Mouse (Mus musculus) central nervous system, embryonic 11.5 days (tissue): ENCODE results near the gene Crtc1. TPM values are rescaled to one million over a fixed set of nuclear protein-coding genes. Genes with fewer than 3 reads are reported as not detected.

Source experiments
- polyA plus RNA-seq: library from polyadenylated mRNA; depleted of rRNA; stranded (reverse); fragments of >200 nt; gene quantifications from 2 replicates; pipeline ENCODE4 v1.2.3, GENCODE M21; 2012; rRNA removed

The Crtc1 gene
- polyA plus RNA-seq = 17.0 and 25.5 TPM in 2 replicates

DNA sequence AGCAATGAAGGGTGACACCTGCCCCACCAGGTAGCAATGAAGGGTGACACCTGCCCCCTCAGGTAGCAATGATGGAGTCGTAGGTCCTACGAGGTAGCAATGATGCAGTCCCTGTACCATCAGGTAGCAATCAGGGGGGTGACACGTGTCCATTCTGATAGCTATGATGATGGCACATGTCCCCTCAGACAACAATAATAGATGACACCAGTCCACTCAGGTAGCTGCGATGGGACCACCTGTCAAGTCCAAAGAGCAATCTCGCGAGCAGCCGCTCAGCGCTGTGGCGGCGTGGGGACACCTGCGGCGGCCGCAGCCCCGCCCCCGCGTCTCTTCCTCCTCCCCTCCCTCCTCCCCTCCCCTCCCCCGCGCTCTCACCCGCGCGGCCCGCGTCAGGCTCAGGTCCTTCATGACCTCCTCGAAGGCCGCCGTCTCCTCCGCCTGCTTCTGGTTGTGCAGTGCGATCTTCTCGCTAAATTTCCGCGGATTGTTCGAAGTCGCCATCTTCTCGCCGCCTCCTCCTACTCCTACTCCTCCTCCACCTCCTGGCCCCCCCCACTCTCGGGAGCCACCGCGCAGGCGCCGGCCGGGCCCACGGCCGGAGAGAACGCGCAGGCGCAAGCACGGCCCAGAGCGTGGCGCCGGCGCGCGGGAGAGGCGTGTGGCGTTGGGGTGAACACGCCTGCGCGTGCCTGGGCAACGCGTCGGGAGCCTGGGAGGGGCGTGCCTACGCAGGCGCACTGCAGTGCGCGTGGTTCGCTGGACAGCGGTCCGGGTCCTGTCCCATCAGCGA, at the start of gene Crtc1:
TSS of gene Crtc1 (minus strand) at position 525 of the 793 bp plus-strand sequence.

DNA sequence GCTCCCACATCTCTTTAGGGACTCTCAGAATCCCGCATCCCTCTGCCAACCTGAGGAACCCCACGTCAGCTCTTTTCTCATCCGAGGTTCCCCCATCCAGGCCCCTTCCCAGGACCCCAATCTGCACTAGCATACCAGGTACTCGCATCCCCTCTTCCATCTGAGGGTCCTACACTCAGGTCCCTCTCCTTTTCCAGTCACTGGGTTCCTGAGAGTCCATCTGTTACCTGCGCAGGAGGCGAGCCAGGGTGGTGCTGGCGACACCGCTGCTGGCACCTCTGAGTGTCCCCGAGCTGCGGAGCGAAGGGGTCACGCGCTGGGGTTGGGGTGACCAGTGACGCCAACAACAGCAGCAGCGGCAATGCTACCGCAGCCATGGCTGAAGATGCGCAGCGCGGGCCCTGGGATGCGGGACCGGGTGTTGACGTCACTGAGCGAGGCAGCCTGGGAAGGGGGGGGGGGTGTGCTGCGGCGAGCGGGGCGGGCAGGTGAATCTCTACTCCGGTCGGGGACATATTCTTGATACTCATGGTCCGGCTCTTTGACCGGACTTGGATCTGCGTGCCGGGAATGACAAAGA, 47.7 kb upstream of the Crtc1 start, which contains the start of gene Tmem59l:
TSS of gene Tmem59l (minus strand) at position 418 of the 580 bp plus-strand sequence.

DNA sequence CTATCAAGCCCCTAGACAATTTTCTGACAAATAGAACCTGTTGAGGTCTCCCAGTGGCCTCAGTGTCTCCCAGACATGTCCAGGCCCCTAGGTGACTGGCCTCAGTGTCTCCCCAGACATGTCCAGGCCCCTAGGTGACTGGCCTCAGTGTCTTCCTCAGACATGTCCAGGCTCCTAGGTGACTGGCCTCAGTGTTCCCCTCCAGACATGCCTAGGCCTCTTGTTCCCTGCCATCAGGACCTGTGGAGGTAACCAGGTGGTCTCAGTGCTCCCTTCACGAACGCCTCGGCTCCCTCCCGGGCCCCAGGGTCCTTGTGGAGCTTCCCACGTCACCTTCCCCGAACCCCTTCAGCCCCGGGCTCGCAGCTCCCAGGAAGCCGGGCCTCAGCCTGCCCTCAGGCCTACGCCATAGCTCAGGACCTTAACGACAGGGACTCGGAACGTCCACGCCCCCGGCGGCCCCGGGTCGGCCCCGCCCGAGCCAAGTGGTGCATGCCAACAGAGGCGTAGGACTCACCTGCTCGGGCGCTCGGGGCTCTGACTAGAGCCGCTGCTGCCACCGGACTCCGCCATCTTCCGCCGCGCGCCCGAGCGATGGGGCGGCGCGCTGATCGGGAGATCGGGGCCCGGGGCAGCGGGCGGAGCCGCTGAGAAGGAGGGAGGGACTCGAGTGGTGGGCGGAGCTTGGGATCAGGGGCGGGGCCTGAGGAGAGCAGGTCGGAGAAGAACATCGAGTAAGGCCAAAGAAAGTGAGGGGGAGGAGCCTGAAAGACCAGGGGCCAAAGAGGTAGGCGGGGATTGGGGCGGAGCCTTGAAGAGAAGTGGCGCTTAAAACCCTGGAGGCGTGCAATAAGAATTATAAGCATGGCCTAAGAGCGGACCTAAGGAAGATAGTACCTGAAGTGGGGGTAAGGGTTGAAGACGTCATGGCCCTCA, 37.2 kb upstream of the Crtc1 start, which contains the start of gene Klhl26:
TSS of gene Klhl26 (minus strand) at position 636 of the 936 bp plus-strand sequence.

DNA sequence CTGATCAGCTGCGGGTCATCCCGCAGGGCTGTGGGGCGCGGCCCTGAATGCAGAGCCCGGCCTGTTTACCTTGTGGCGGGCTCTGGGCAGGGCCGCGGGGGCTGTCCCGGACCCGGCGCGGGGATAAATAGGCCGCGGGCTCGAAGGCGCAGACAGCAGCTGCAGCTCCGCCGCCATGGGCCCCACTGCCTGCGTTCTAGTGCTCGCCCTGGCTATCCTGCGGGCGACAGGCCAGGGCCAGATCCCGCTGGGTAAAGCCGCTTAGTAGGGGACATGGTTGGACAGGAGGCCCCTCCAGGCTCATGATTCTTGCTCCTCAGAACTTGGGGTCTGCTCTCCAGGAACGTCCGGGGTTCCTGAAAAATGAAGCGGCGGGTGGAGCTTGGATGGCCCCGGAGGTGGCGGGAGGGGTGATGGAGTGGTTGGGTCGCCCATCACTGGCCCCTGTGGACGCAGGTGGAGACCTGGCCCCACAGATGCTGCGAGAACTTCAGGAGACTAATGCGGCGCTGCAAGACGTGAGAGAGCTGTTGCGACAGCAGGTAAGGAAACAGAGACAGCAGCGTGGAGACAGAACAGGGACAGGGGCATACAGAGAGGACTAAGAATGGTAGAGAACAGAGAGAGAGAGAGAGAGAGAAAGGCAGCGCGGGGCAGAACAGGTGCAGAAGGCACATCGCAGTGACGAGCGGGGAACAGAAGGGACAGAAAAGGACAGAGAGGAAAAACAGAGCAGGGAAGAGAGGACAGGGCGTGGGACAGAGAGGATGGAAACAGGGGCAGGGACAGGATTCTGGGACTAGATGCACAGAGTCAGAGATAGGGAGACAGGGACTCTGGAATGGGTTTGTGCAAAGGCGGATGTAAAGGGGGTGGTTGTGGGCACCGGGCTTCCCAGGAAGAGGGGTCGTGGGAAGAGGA, 65.7 kb downstream of the Crtc1 start, which contains the start of gene Comp:
TSS of gene Comp (plus strand) at position 162 of the 921 bp plus-strand sequence.

DNA sequence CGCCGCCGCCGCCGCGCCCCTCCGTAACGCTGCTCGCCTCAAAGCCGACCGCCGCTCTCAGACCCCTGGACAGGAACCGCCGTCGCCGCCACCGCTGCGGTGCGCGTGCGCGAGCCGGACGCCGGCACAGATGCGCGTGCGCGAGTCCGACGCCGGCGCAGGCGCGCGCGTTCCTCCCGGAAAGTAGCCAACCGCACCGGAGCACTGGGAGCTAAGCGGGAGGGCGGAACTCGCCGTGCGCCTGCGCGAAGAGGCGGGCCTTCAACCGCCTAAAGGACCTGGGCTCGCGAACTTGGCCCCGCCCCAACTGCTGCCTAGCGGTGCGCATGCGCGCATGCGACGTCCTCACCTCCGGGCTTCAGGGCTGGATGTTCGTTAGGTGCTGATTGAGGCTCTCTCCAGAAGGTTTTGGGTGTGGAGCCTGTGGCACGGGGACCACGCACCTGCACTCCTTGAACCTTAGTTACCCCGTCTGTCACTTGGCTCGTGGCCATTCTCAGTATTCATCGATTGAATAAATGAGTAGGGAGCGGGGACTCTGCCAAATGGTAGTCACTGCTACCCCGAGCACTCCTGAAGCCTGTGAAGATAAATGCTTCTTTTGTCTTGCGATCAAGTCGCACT, 86.1 kb downstream of the Crtc1 start, which contains the start of gene Upf1:
TSS of gene Upf1 (minus strand) at position 85 of the 624 bp plus-strand sequence.

Other genes with a start within 250 kb of the Crtc1 start
- gene Slc25a42, start 227.3 kb downstream of the Crtc1 start, polyA plus RNA-seq = 8.8 and 12.3 TPM in 2 replicates
- 79.3 and 93.7 TPM in 2 replicates for gene Sugp2, start 205.4 kb downstream of the Crtc1 start, polyA plus RNA-seq
- 34.0 and 35.4 TPM in 2 replicates for gene Armc6, start 205.1 kb downstream of the Crtc1 start, polyA plus RNA-seq
- 117 and 118 TPM in 2 replicates for gene Homer3, start 156.8 kb downstream of the Crtc1 start, polyA plus RNA-seq
- gene Ddx49, start 137.1 kb downstream of the Crtc1 start, polyA plus RNA-seq = 54.6 and 70.9 TPM in 2 replicates
- gene Cope, start 137.1 kb downstream of the Crtc1 start, polyA plus RNA-seq = 214 and 227 TPM in 2 replicates
- 6.7 and 8.8 TPM in 2 replicates for gene Cers1, start 123.8 kb downstream of the Crtc1 start, polyA plus RNA-seq
- gene Gdf1, start 109.8 kb downstream of the Crtc1 start, polyA plus RNA-seq = 3.1 and 7.7 TPM in 2 replicates
- 39.3 and 42.0 TPM in 2 replicates for gene Upf1, start 86.3 kb downstream of the Crtc1 start, polyA plus RNA-seq
- 0.28 and 0.31 TPM in 2 replicates for gene Comp, start 66.0 kb downstream of the Crtc1 start, polyA plus RNA-seq
- 21.7 and 29.7 TPM in 2 replicates for gene Klhl26, start 37.4 kb upstream of the Crtc1 start, polyA plus RNA-seq
- 6.5 and 11.6 TPM in 2 replicates for gene Tmem59l, start 47.8 kb upstream of the Crtc1 start, polyA plus RNA-seq
- gene Crlf1, start 53.6 kb upstream of the Crtc1 start, polyA plus RNA-seq = 1.8 and 19.1 TPM in 2 replicates
- 128 and 152 TPM in 2 replicates for gene Rex1bd, start 67.2 kb upstream of the Crtc1 start, polyA plus RNA-seq
- 1,236 and 2,029 TPM in 2 replicates for gene Uba52, start 71.2 kb upstream of the Crtc1 start, polyA plus RNA-seq
- 333 and 368 TPM in 2 replicates for gene Fkbp8, start 88.1 kb upstream of the Crtc1 start, polyA plus RNA-seq
- 45.2 and 45.4 TPM in 2 replicates for gene Kxd1, start 88.4 kb upstream of the Crtc1 start, polyA plus RNA-seq
- 18.0 and 24.2 TPM in 2 replicates for gene Ell, start 99.9 kb upstream of the Crtc1 start, polyA plus RNA-seq
- 87.0 and 171 TPM in 2 replicates for gene Isyna1, start 154.8 kb upstream of the Crtc1 start, polyA plus RNA-seq
- 81.3 and 117 TPM in 2 replicates for gene Ssbp4, start 169.3 kb upstream of the Crtc1 start, polyA plus RNA-seq
- gene Lrrc25, start 176.6 kb upstream of the Crtc1 start, polyA plus RNA-seq = 0.88 and 1.00 TPM in 2 replicates
- gene Gdf15, start 192.9 kb upstream of the Crtc1 start, polyA plus RNA-seq = 0.32 and 0.54 TPM in 2 replicates
- gene Pgpep1, start 220.8 kb upstream of the Crtc1 start, polyA plus RNA-seq = 61.8 and 88.1 TPM in 2 replicates
- 217 and 299 TPM in 2 replicates for gene Lsm4, start 233.7 kb upstream of the Crtc1 start, polyA plus RNA-seq